Mouse (Mus musculus): ENCODE results near the gene Chrng.

Chrng gene

DNA sequence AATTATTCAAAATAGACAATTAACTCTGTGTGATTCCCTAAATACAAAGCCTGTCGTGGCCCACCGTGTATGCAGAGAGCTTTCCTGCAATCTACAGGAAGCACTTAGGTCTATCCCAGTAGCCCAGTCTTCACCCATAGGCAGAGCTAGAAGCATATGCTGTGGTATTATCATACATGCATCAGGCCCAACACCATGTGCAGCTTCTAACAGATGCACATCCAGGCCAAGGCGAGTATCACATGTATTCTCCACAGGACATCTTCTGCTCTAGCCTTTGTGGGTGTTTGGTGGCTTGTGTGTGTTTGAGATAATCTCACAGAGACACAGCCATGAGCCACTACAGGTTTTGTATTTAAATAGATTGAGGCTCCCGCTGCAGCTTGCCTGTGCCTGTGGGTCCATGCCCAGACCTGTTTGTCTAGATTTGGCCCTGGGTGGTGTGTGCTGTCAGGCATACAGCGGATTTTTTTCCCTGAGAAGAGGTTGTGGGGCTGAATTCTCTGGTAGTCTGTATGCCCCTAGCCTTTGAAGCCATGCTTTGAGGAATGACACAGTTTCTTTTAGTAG lies 47.7 kb downstream of the Chrng start:
- no peak for ATAC-seq (ENCODE audit: low TSS enrichment)

DNA sequence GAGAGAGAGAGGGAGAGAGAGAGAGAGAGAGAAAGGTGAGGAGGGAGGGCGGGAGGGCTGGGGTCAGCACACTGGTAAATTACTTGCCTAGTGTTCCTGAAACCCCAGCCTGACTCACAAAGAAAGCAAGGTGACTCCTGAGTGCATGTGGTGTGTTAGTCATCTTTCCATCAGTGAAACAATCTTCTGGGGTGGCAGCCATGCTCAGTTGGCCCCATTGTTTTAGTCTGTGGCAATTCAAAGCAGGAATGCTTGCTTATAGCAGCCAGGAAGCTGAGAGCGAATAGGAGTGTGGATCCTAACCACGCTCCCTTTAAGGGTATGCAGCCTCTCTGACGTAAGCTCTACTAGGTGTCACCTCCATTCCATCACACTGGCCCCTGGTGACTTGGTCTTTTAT lies 50.7 kb downstream of the Chrng start:
- ATAC-seq (ENCODE audit: low TSS enrichment): no peak

DNA sequence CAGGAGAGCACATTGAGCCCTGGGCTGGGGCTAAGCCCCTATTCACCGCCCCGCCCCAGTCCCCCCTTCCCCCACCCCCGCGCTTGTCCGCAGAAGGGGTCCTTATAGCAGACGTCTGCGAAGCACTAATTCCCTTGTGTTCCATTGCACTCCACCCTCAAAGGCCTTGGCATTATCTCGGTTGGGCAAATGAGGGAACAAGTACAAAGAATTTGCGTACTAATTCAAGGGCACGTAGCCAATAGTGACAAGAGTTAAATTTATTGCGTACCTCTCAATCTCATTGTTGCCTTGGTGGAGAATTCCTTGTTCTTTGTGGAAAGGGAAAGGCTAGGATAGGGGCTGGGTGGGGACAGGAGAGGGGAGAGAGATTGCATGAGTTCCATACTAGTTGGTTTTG lies 53.2 kb downstream of the Chrng start:
- ATAC-seq (ENCODE audit: low TSS enrichment): no peak

DNA sequence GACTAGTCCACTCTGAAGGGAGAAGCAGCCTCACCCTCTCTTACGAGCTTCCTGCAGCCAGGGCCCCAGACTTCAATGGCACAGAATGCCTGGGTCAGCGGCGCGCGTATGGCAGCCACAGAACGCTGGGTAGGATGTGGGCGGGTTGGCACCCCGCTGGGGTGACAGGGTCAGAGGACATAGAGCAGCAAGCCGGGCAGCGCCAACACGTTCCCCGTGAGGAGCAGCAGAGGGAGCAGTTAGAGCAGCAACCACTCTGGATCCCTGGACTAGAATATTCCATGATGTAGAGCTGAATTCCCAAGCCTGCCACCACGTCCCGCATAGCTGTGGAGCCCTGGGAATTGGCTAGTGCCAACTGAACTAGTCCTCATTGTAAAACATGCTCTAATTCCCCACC lies 54.0 kb downstream of the Chrng start:
- no peak for ATAC-seq (ENCODE audit: low TSS enrichment)

DNA sequence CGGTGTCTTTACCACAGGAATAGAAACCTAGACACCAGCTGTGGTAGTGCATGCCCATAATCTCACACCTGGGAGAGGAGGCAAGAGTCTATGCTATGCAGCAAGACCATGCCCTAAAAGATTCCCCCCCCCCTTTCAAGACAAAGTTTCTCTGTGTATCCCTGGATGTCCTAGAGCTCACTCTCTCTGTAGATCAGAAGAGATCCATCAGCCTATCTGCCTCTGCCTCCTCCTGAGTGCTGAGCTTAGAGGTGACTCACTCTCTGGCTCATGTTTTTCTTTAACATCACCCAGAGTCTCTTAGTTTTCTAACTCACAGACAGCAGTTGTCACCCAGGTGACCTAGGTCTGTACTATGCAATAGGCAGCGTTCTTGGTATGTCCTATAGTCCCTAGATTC lies 54.9 kb downstream of the Chrng start:
- ATAC-seq (ENCODE audit: low TSS enrichment): no peak

Measured in frontal cortex, adult (tissue).